Mouse (Mus musculus) lung, postnatal 0 days (tissue): ENCODE measurements at regions not wholly inside any gene's neighbourhood (a gene's known extent, or its start where the extent isn't known, plus 50 kb on each side); places are given as distances from the start of the nearest gene placed in this dataset.
A peak's percentile ranks its signal among the peaks of the same experiment; 100 is the strongest.

Source experiments
- ATAC-seq: fragments of 200-750 bp; cut with Nextera tagmentation; 2 replicates; pipeline ENCODE4 v1.8.0; 2017; ENCODE audit warnings: moderate library complexity
- DNase-seq: peaks from one replicate; pipeline ENCODE4 v3.0.0-alpha.2; 2016; ENCODE audit warnings: low spot score
- H3K27ac ChIP-seq: fragments of 300-500 bp; sonication (generic); 2 replicates; pipeline ENCODE4 v1.5.1; 2014; ENCODE audit warnings: antibody characterized with exemption, mild to moderate bottlenecking, low read length, mixed read lengths
- H3K27me3 ChIP-seq: fragments of 300-500 bp; sonication (generic); replicated peaks from 2 replicates; pipeline ENCODE4 v1.6.1; 2014; ENCODE audit warnings: low read length, mixed read lengths; ENCODE audit not compliant: insufficient read depth
- H3K36me3 ChIP-seq: fragments of 300-500 bp; sonication (generic); 2 replicates; pipeline ENCODE4 v1.6.1; 2014; ENCODE audit warnings: low read length, mixed read lengths; ENCODE audit not compliant: insufficient read depth
- H3K4me1 ChIP-seq: fragments of 300-500 bp; sonication (generic); 2 replicates; pipeline ENCODE4 v1.6.1; 2014; ENCODE audit warnings: antibody characterized with exemption, low read depth, low read length, mixed read lengths; ENCODE audit not compliant: insufficient read depth
- H3K4me2 ChIP-seq: fragments of 300-500 bp; sonication (generic); replicated peaks from 2 replicates; pipeline ENCODE4 v1.6.1; 2014; ENCODE audit warnings: low read depth, mild to moderate bottlenecking, low read length, moderate library complexity, mixed read lengths
- H3K4me3 ChIP-seq: fragments of 300-500 bp; sonication (generic); 2 replicates; pipeline ENCODE4 v1.5.1; 2014; ENCODE audit warnings: low read depth, low read length
- H3K9ac ChIP-seq: fragments of 300-500 bp; sonication (generic); replicated peaks from 2 replicates; pipeline ENCODE4 v1.6.1; 2014; ENCODE audit warnings: low read depth, mild to moderate bottlenecking
- H3K9me3 ChIP-seq: fragments of 300-500 bp; sonication (generic); 2 replicates; pipeline ENCODE4 v1.6.1; 2016; ENCODE audit warnings: low read length, mixed read lengths
- CTCF ChIP-seq: IDR thresholded peaks from 2 replicates; pipeline ENCODE4 v1.5.1; 2016; ENCODE audit warnings: antibody characterized with exemption, mild to moderate bottlenecking
- EP300 ChIP-seq: IDR thresholded peaks from 2 replicates; pipeline ENCODE4 v1.6.1; 2016; ENCODE audit warnings: antibody characterized with exemption, mild to moderate bottlenecking, control low read depth
- WGBS: fragments of 180-500 bp; shearing (Covaris S2); extraction: QIAGEN DNeasy Blood & Tissue Kit; methylation state at CpG from one replicate; pipeline ENCODE4 v1.1.7; 2014; 5-methylcytosine and 5-hydroxymethylcytosine counted together

DNA sequence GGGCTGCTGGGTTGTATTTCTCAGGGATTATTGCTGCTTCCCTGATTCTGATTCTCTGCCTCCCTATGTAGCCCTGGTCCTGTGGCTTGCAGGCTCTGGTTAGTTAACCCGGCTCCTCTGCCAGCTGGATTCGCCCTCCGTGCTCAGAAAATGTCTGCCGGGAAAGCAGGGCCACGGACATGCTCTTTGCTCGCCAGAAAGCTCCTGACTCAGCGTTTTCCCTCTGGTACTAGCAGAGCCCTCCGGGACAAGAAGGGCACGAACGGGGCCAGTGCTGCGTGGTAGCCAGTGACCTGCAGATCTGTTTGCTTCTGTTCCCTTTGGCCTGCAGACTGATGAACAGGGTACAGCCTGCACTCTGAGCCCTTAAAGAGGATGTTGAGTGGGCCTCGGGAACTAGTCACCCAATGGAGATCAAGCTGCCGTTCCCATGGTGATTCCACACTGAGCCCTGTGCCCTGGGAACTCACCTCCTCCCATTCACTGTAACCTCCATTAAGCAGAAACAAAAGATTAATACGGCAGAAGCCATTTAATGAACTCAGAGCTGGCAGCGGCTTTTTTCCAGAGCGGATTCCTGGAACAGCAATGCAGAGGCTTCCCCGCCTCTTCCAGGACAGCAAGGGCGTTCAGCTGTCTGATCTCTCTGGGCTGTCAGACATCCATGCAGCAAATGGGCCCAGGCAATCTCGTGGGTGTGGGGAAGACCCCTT is 159.9 kb upstream of the Myt1l start:
- no peaks in the 10 kb centered on the region for H3K27me3 ChIP-seq
- DNase-seq (no peak), ATAC-seq (peak; percentile 16; the same call in 1 of the 2 replicates)
- H3K9ac ChIP-seq: no peak overlapping the region
- no peaks in the 10 kb centered on the region for H3K36me3 ChIP-seq
- 19% methylated on average over 19 of the region's 19 CpGs for WGBS
- H3K9me3 ChIP-seq: no peaks in the 10 kb centered on the region
- no peak overlapping the region for H3K27ac ChIP-seq
- H3K4me2 ChIP-seq: peak overlapping the region; percentile 34
- no peak for TF ChIP-seq EP300
- TF ChIP-seq CTCF: no peak
- no peak overlapping the region for H3K4me3 ChIP-seq
- no peaks in the 10 kb centered on the region for H3K4me1 ChIP-seq

DNA sequence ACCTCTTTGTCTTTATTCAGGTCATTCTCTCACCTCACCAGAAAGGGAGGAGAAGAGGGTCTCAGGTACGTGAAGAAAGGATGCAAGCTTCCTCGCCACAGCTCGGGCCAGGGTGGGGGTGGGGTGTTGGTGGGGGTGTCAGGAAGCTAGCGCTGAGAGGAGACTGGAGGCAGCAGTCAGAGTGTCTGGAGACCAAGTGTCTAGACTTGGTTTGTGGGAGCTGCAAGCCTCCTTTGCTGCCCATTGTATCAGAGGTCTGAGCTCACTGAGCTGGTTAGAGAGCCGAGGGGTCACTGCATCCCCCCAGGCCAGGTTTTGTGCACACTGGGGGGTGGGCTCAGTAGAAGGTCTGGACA is 159.4 kb upstream of the Myt1l start:
- H3K9ac ChIP-seq: no peak overlapping the region
- WGBS: 33% methylated on average over 5 of the region's 5 CpGs
- H3K27me3 ChIP-seq: no peaks in the 10 kb centered on the region
- DNase-seq (no peak), ATAC-seq (0 out of 2 replicates have a peak, but pooled peaks have one; percentile 19)
- TF ChIP-seq CTCF (no peak), EP300 (no peak)
- H3K4me2 ChIP-seq: peak overlapping the region; percentile 34; the same call in 1 of the 2 replicates
- H3K4me3 ChIP-seq: no peak overlapping the region
- no peaks in the 10 kb centered on the region for H3K9me3 ChIP-seq
- H3K27ac ChIP-seq: no peak overlapping the region
- no peaks in the 10 kb centered on the region for H3K36me3 ChIP-seq
- no peaks in the 10 kb centered on the region for H3K4me1 ChIP-seq

DNA sequence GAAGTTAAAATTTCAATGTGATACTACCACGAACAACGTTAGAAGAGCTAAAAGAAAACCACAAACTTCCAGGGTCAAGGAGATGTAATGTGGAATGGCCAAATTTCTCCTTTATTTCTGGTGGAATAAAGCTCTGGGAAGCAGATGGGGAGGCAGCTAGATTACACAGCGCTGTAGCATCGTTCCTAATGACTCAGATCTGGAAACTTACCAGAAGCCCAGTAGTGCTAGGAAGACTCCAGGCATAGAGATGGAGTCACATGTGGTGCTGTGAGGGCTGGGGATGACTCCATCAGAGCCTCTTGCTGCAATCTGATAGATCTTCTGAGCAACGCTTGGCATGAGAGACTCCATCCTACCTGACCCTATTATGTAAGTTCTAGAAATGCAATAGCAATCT is 136.4 kb upstream of the Myt1l start:
- 78% methylated on average over 5 of the region's 5 CpGs for WGBS
- no peak for TF ChIP-seq EP300
- no peak for TF ChIP-seq CTCF
- Histone ChIP-seq H3K36me3 (no peaks in the 10 kb centered on the region), H3K27ac (no peak overlapping the region), H3K4me3 (no peak overlapping the region), H3K4me1 (no peaks in the 10 kb centered on the region), H3K27me3 (no peaks in the 10 kb centered on the region), H3K4me2 (no peak overlapping the region), H3K9me3 (no peaks in the 10 kb centered on the region), H3K9ac (no peak overlapping the region)
- DNase-seq: no peak
- no peak for ATAC-seq

DNA sequence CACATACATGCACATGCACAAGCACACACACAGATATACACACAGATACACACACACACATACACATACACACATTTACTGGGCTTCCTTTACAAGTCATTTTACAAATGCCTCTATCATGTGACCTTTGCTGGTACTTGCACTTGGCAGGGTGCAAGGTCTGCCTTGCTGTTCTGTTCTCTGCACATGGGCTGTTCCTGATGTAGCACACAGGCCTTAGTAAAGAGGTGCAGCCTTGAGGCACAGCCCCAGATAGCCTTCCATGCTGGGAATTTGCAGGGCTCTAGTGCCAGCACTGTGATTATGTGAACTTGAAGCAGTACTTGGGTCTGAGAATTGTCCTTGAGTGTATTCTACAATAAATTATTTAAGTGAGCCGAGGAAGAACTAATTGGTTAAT is 133.9 kb upstream of the Myt1l start:
- WGBS: 87% methylated on average over 1 of the region's 1 CpGs
- no peak for ATAC-seq
- Histone ChIP-seq H3K4me2 (no peak overlapping the region), H3K36me3 (no peaks in the 10 kb centered on the region), H3K9ac (no peak overlapping the region), H3K27ac (no peak overlapping the region), H3K4me1 (no peaks in the 10 kb centered on the region), H3K27me3 (no peaks in the 10 kb centered on the region), H3K4me3 (no peak overlapping the region), H3K9me3 (no peaks in the 10 kb centered on the region)
- TF ChIP-seq EP300: no peak
- DNase-seq: no peak

DNA sequence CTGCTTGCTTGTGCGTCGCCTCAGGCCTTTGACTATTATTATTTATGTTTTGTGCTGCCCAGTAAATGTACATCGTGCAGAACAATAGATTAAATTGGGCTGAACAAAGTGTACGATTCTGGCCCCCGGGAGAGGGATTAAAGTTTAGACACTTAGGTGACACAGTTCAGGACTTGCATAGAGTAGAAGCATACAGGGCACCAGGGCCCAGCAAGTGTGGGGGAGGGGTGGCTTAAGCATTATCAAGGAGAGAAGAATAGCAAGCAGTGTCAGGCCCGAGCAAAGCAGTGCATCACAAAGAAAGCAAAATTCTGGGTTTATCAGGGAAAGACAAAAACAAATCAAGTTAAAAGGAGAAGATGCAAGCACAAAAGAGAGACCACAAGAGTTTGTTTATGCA is 133.3 kb upstream of the Myt1l start:
- Histone ChIP-seq H3K27ac (no peak overlapping the region), H3K9ac (no peak overlapping the region), H3K27me3 (no peaks in the 10 kb centered on the region), H3K9me3 (no peaks in the 10 kb centered on the region), H3K4me3 (no peak overlapping the region), H3K36me3 (no peaks in the 10 kb centered on the region), H3K4me2 (no peak overlapping the region), H3K4me1 (no peaks in the 10 kb centered on the region)
- no peak for ATAC-seq
- 59% methylated on average over 6 of the region's 6 CpGs for WGBS
- TF ChIP-seq EP300: no peak
- no peak for TF ChIP-seq CTCF
- no peak for DNase-seq

DNA sequence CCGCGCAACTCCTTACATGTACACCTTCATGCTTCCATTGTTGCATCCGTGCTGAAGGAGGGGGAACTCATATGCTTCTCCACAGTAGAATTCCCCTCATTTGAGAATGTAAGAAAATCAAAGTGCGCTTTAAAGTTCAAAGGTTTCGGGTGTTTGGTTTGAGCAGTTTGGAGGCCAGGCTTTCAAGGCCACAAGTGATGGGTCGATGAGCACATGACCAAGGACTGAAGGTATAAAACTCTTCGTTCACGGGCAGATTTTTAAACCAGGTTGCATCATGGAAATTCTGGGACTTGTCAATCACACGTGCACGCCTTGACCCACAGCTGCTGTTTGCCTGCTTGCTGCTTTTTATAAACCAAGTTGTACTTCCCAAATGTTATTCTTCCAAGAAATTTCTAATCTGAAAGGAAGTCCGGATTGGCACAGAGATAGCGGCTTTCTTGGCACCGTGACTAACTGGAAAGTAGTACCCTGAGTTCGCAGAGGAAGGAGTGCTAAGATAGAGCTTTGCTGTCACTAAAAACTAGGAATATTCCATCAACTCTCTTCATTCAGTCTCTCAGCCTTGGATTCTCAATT is 132.7 kb upstream of the Myt1l start:
- H3K4me1 ChIP-seq: no peaks in the 10 kb centered on the region
- no peaks in the 10 kb centered on the region for H3K9me3 ChIP-seq
- H3K4me3 ChIP-seq: no peak overlapping the region
- TF ChIP-seq EP300 (peak; percentile 53; the same call in 1 of the 2 replicates), CTCF (no peak)
- H3K4me2 ChIP-seq: no peak overlapping the region
- H3K27me3 ChIP-seq: no peaks in the 10 kb centered on the region
- H3K9ac ChIP-seq: no peak overlapping the region
- peak; percentile 37 for DNase-seq
- H3K27ac ChIP-seq: no peak overlapping the region
- no peaks in the 10 kb centered on the region for H3K36me3 ChIP-seq
- peak; percentile 35; the same call in 1 of the 2 replicates for ATAC-seq
- 64% methylated on average over 14 of the region's 14 CpGs for WGBS

DNA sequence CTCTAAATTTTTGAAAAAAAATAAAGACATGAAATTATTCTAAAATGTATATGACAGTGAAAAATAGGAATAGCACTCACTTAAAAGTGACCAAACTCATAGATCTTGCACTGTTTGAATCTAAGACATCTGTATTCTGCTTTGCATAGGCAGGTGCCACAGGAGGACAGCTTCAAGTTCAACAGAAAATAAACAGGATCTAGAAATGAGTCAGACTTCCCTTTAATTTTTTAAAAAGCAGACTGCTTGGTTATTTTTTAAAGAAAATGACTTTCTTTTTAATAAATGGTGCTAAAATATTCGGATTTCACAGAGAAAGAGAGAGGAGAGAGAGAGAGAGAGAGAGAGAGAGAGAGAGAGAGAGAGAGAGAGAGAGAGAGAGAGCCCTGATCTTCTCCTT is 123.8 kb upstream of the Myt1l start:
- DNase-seq: no peak

More for the DNA sequence above, 123.8 kb upstream of the Myt1l start:
- TF ChIP-seq CTCF (no peak), EP300 (no peak)
- no peaks in the 10 kb centered on the region for H3K36me3 ChIP-seq
- H3K27me3 ChIP-seq: no peaks in the 10 kb centered on the region
- no peak for ATAC-seq
- WGBS: 4% methylated on average over 1 of the region's 1 CpGs
- H3K9ac ChIP-seq: no peak overlapping the region
- H3K4me2 ChIP-seq: no peak overlapping the region
- H3K9me3 ChIP-seq: no peaks in the 10 kb centered on the region
- no peak overlapping the region for H3K27ac ChIP-seq
- no peaks in the 10 kb centered on the region for H3K4me1 ChIP-seq
- H3K4me3 ChIP-seq: no peak overlapping the region
